Mouse (Mus musculus) neural tube, embryonic 11.5 days (tissue): ENCODE results near the gene Ier3. TPM values are rescaled to one million over a fixed set of nuclear protein-coding genes. Genes with fewer than 3 reads are reported as not detected.

ENCODE experiments used
- ATAC-seq: fragments of 200-750 bp; cut with Nextera tagmentation; 2 replicates; pipeline ENCODE4 v1.8.0; 2017; ENCODE audit warnings: moderate number of reproducible peaks, mild to moderate bottlenecking, moderate TSS enrichment, moderate library complexity; ENCODE audit not compliant: insufficient read depth, low FRiP score, low TSS enrichment
- DNase-seq: peaks from one replicate; pipeline ENCODE4 v3.0.0-alpha.2; 2015; ENCODE audit warnings: low spot score
- H3K27ac ChIP-seq: fragments of 300-500 bp; sonication (generic); 2 replicates; pipeline ENCODE4 v1.5.1; 2014; ENCODE audit warnings: low read depth, mild to moderate bottlenecking, low read length
- H3K27me3 ChIP-seq: fragments of 300-500 bp; sonication (generic); 2 replicates; pipeline ENCODE4 v1.6.1; 2014; ENCODE audit warnings: mild to moderate bottlenecking, low read length, mixed read lengths; ENCODE audit not compliant: control insufficient read depth, insufficient read depth
- H3K36me3 ChIP-seq: fragments of 300-500 bp; sonication (generic); 2 replicates; pipeline ENCODE4 v1.6.1; 2014; ENCODE audit warnings: mild to moderate bottlenecking, low read length, moderate library complexity, mixed read lengths; ENCODE audit not compliant: control insufficient read depth, insufficient read depth
- H3K4me1 ChIP-seq: fragments of 300-500 bp; sonication (generic); 2 replicates; pipeline ENCODE4 v1.6.1; 2014; ENCODE audit warnings: low read length, mixed read lengths; ENCODE audit not compliant: control insufficient read depth, insufficient read depth
- H3K4me2 ChIP-seq: fragments of 300-500 bp; sonication (generic); 2 replicates; pipeline ENCODE4 v1.6.1; 2014; ENCODE audit warnings: low read depth, mild to moderate bottlenecking, moderate library complexity
- H3K4me3 ChIP-seq: fragments of 300-500 bp; sonication (generic); 2 replicates; pipeline ENCODE4 v1.5.1; 2014; ENCODE audit warnings: low read depth, low read length
- H3K9ac ChIP-seq: fragments of 300-500 bp; sonication (generic); 2 replicates; pipeline ENCODE4 v1.6.1; 2014; ENCODE audit warnings: mild to moderate bottlenecking, low read length
- H3K9me3 ChIP-seq: fragments of 300-500 bp; sonication (generic); 2 replicates; pipeline ENCODE4 v1.6.1; 2016; ENCODE audit warnings: low read length; ENCODE audit not compliant: control insufficient read depth
- WGBS: fragments of 180-500 bp; shearing (Covaris S2); extraction: QIAGEN DNeasy Blood & Tissue Kit; methylation state at CpG from one replicate; pipeline ENCODE4 v1.1.7; 2014; 5-methylcytosine and 5-hydroxymethylcytosine counted together
- polyA plus RNA-seq: library from polyadenylated mRNA; unstranded; fragments of >200 nt; fragmentation: Nextera tagmentation; extraction: Ambion mirVana; gene quantifications from 2 replicates; pipeline ENCODE4 v1.2.1, GENCODE M21; 2014

Ier3 gene
- polyA plus RNA-seq, 1 experiment from 2014 or later, result 2.8 TPM

- Histone ChIP-seq H3K27me3 (no peaks in the 10 kb centered on the region), H3K4me1 (peaks cover 28% of the 10 kb centered on the region), H3K27ac (peak within 1 kb of the TSS; percentile 98), H3K36me3 (0 out of 2 replicates have a peak, but pooled peaks cover under 1% of the 10 kb centered on the region), H3K9me3 (no peaks in the 10 kb centered on the region), H3K4me3 (peak within 1 kb of the TSS; percentile 77), H3K9ac (peak within 1 kb of the TSS; percentile 94), H3K4me2 (peak within 1 kb of the TSS; percentile 86)
- DNase-seq (peak; percentile 90), ATAC-seq (peak; percentile 65)
- under 1% methylated on average over 42 of the region's 48 CpGs for WGBS
Observed at GRCm38 (mm10) chr17:35865481-35866280, 44.2 kb downstream of the Ier3 start, which contains the start of gene Ppp1r18. Gene Ppp1r18 (plus strand): TSS chr17:35865593.

- Histone ChIP-seq H3K27ac (peak overlapping the region; percentile 98), H3K27me3 (no peaks in the 10 kb centered on the region), H3K36me3 (peaks cover 6% of the 10 kb centered on the region; the same call in 1 of the 2 replicates), H3K4me1 (peaks cover 28% of the 10 kb centered on the region), H3K9me3 (no peaks in the 10 kb centered on the region), H3K9ac (peak overlapping the region; percentile 94), H3K4me3 (peak overlapping the region; percentile 77), H3K4me2 (peak overlapping the region; percentile 86)
- no peak for DNase-seq
- 0% methylated on average over 30 of the region's 38 CpGs for WGBS
- ATAC-seq, result peak; percentile 62
Observed at GRCm38 (mm10) chr17:35866281-35866831, 44.9 kb downstream of the Ier3 start.

- ATAC-seq (no peak), DNase-seq (peak; percentile 41)
- H3K36me3 ChIP-seq, result peaks cover 6% of the 10 kb centered on the region; the same call in 1 of the 2 replicates
- WGBS, result 9% methylated on average over 26 of the region's 26 CpGs
- H3K4me1 ChIP-seq, result peaks cover 28% of the 10 kb centered on the region
- no peaks in the 10 kb centered on the region for H3K27me3 ChIP-seq
- no peaks in the 10 kb centered on the region for H3K9me3 ChIP-seq
- peak overlapping the region; percentile 98 for H3K27ac ChIP-seq
- H3K9ac ChIP-seq, result peak overlapping the region; percentile 94
- H3K4me2 ChIP-seq, result peak overlapping the region; percentile 86
- H3K4me3 ChIP-seq, result peak overlapping the region; percentile 77
Observed at GRCm38 (mm10) chr17:35866911-35867890, 45.7 kb downstream of the Ier3 start.

GRCm38 (mm10) chr17:35868165-35868820 lies 46.8 kb downstream of the Ier3 start:
- no peak for ATAC-seq
- Histone ChIP-seq H3K27me3 (no peaks in the 10 kb centered on the region), H3K27ac (peak overlapping the region; percentile 98), H3K4me1 (peaks cover 32% of the 10 kb centered on the region), H3K4me3 (peak overlapping the region; percentile 77), H3K9me3 (no peaks in the 10 kb centered on the region), H3K4me2 (peak overlapping the region; percentile 86), H3K9ac (peak overlapping the region; percentile 94), H3K36me3 (peaks cover 6% of the 10 kb centered on the region; the same call in 1 of the 2 replicates)
- 46% methylated on average over 15 of the region's 17 CpGs for WGBS
- DNase-seq, result no peak

GRCm38 (mm10) chr17:35868961-35869345 lies 47.5 kb downstream of the Ier3 start:
- peak overlapping the region; percentile 54; the same call in 1 of the 2 replicates for H3K27ac ChIP-seq
- DNase-seq (no peak), ATAC-seq (no peak)
- H3K27me3 ChIP-seq, result no peaks in the 10 kb centered on the region
- H3K9ac ChIP-seq, result peak overlapping the region; percentile 94
- peaks cover 37% of the 10 kb centered on the region for H3K4me1 ChIP-seq
- H3K4me3 ChIP-seq, result peak overlapping the region; percentile 77
- WGBS, result 10% methylated on average over 7 of the region's 7 CpGs
- H3K4me2 ChIP-seq, result peak overlapping the region; percentile 86
- peaks cover 7% of the 10 kb centered on the region; the same call in 1 of the 2 replicates for H3K36me3 ChIP-seq
- H3K9me3 ChIP-seq, result no peaks in the 10 kb centered on the region

- ATAC-seq (no peak), DNase-seq (peak; percentile 27)
- Histone ChIP-seq H3K9me3 (no peaks in the 10 kb centered on the region), H3K36me3 (peaks cover 11% of the 10 kb centered on the region), H3K9ac (peak overlapping the region; percentile 94), H3K4me1 (peaks cover 37% of the 10 kb centered on the region), H3K4me2 (peak overlapping the region; percentile 86), H3K27ac (peak overlapping the region; percentile 54; the same call in 1 of the 2 replicates), H3K4me3 (peak overlapping the region; percentile 77), H3K27me3 (no peaks in the 10 kb centered on the region)
- WGBS, result 9% methylated on average over 7 of the region's 7 CpGs
Observed at GRCm38 (mm10) chr17:35869346-35870067, 48.0 kb downstream of the Ier3 start.

GRCm38 (mm10) chr17:35870151-35870883 lies 48.8 kb downstream of the Ier3 start:
- H3K9me3 ChIP-seq, result no peaks in the 10 kb centered on the region
- ATAC-seq (no peak), DNase-seq (no peak)

More at GRCm38 (mm10) chr17:35870151-35870883, 48.8 kb downstream of the Ier3 start:
- Histone ChIP-seq H3K9ac (peak overlapping the region; percentile 31; the same call in 1 of the 2 replicates), H3K4me3 (peak overlapping the region; percentile 77), H3K4me2 (peak overlapping the region; percentile 86), H3K36me3 (peaks cover 12% of the 10 kb centered on the region), H3K4me1 (peaks cover 37% of the 10 kb centered on the region), H3K27me3 (no peaks in the 10 kb centered on the region), H3K27ac (0 out of 2 replicates have a peak overlapping the region, but pooled peaks have one; percentile 3)
- 69% methylated on average over 9 of the region's 9 CpGs for WGBS
